Mouse (Mus musculus) spleen, postnatal 14 days (tissue): ENCODE results near the gene Dus1l.
A peak's percentile ranks its signal among the peaks of the same experiment; 100 is the strongest.
"Not testable (repeated sequence)": the region's sequence is repeated elsewhere in the genome, so short reads cannot be mapped to it uniquely, and the experiment has no call there.

Experiments
- DNase-seq, 2 experiments: peaks; one replicate each; pipeline ENCODE4 v3.0.0; 2021 to 2022; ENCODE audit warnings: low spot score in 2 of 2

The Dus1l gene

GRCm38 (mm10) chr11:120819556-120819955 is 23.4 kb upstream of the Dus1l start:
- no peak for DNase-seq

GRCm38 (mm10) chr11:120818251-120818650 is 22.0 kb upstream of the Dus1l start:
- DNase-seq = no peak

- no peak for DNase-seq
These were observed 21.2 kb upstream of the Dus1l start for GRCm38 (mm10) chr11:120817358-120817757.

- no peak for DNase-seq
These were observed 15.9 kb upstream of the Dus1l start for GRCm38 (mm10) chr11:120812068-120812467.

- no peak for DNase-seq
These were observed 11.8 kb upstream of the Dus1l start for GRCm38 (mm10) chr11:120808010-120808409.

- DNase-seq = no peak
These were observed 9.4 kb upstream of the Dus1l start for GRCm38 (mm10) chr11:120805375-120806298.

GRCm38 (mm10) chr11:120804769-120805168 is 8.6 kb upstream of the Dus1l start:
- DNase-seq = no peak

- no peak for DNase-seq
These were observed 8.1 kb upstream of the Dus1l start for GRCm38 (mm10) chr11:120804274-120804673.

GRCm38 (mm10) chr11:120800061-120800904 is 4.1 kb upstream of the Dus1l start:
- DNase-seq = peak; percentile 64 to 82

GRCm38 (mm10) chr11:120799316-120799890 is 3.2 kb upstream of the Dus1l start:
- no peak for DNase-seq

GRCm38 (mm10) chr11:120798244-120798643 is 2.0 kb upstream of the Dus1l start:
- DNase-seq = no peak

- DNase-seq = no peak
These were observed 377 bp upstream of the Dus1l start for GRCm38 (mm10) chr11:120796614-120796946.

GRCm38 (mm10) chr11:120792652-120793051 is 3.6 kb downstream of the Dus1l start:
- no peak for DNase-seq

- DNase-seq = no peak
These were observed 6.4 kb downstream of the Dus1l start for GRCm38 (mm10) chr11:120789810-120790209.

GRCm38 (mm10) chr11:120789355-120789754 is 6.8 kb downstream of the Dus1l start:
- DNase-seq = no peak

GRCm38 (mm10) chr11:120788460-120788859 is 7.7 kb downstream of the Dus1l start:
- not testable (repeated sequence) for DNase-seq

- no peak for DNase-seq
These were observed 11.1 kb downstream of the Dus1l start for GRCm38 (mm10) chr11:120785145-120785544.

GRCm38 (mm10) chr11:120784064-120784791 is 12.0 kb downstream of the Dus1l start, which contains the start of the genes Rfng and Gps1:
Rfng (minus strand) TSS chr11:120784207.
Gps1 (plus strand) TSS chr11:120784272.
- DNase-seq = peak; percentile 66 to 78

- no peak for DNase-seq
These were observed 12.7 kb downstream of the Dus1l start for GRCm38 (mm10) chr11:120783426-120784063.

- DNase-seq = not testable (repeated sequence)
These were observed 14.8 kb downstream of the Dus1l start for GRCm38 (mm10) chr11:120781361-120781760.

- DNase-seq = no peak
These were observed 16.3 kb downstream of the Dus1l start for GRCm38 (mm10) chr11:120779876-120780275.
